Mouse (Mus musculus) hindbrain, embryonic 16.5 days (tissue): ENCODE measurements around the gene Zc3h4. TPM values are rescaled to one million over a fixed set of nuclear protein-coding genes. Genes with fewer than 3 reads are reported as not detected.

ENCODE experiments used
- ATAC-seq: fragments of 200-750 bp; cut with Nextera tagmentation; 2 replicates; pipeline ENCODE4 v1.8.0; 2017; ENCODE audit warnings: moderate TSS enrichment, moderate library complexity
- H3K27ac ChIP-seq: fragments of 300-500 bp; sonication (generic); 2 replicates; pipeline ENCODE4 v1.5.1; 2014; ENCODE audit warnings: low read depth, mild to moderate bottlenecking, control low read depth, low read length, moderate library complexity
- H3K27me3 ChIP-seq: fragments of 300-500 bp; sonication (generic); replicated peaks from 2 replicates; pipeline ENCODE4 v1.6.1; 2014; ENCODE audit warnings: low read length; ENCODE audit not compliant: control insufficient read depth, insufficient read depth
- H3K36me3 ChIP-seq: fragments of 300-500 bp; sonication (generic); 2 replicates; pipeline ENCODE4 v1.6.1; 2014; ENCODE audit warnings: mild to moderate bottlenecking, low read length, moderate library complexity, mixed read lengths; ENCODE audit not compliant: control insufficient read depth, insufficient read depth
- H3K4me1 ChIP-seq: fragments of 300-500 bp; sonication (generic); 2 replicates; pipeline ENCODE4 v1.6.1; 2014; ENCODE audit warnings: low read depth, low read length; ENCODE audit not compliant: control insufficient read depth, insufficient read depth
- H3K4me2 ChIP-seq: fragments of 300-500 bp; sonication (generic); 2 replicates; pipeline ENCODE4 v1.6.1; 2014; ENCODE audit warnings: mild to moderate bottlenecking, low read length, control low read depth, moderate library complexity
- H3K4me3 ChIP-seq: fragments of 300-500 bp; sonication (generic); 2 replicates; pipeline ENCODE4 v1.5.1; 2014; ENCODE audit warnings: mild to moderate bottlenecking, low read length, control low read depth, moderate library complexity
- H3K9ac ChIP-seq: fragments of 300-500 bp; sonication (generic); 2 replicates; pipeline ENCODE4 v1.6.1; 2014; ENCODE audit warnings: low read depth, mild to moderate bottlenecking, control low read depth, low read length, moderate library complexity
- H3K9me3 ChIP-seq: fragments of 300-500 bp; sonication (generic); 2 replicates; pipeline ENCODE4 v1.6.1; 2014; ENCODE audit warnings: mild to moderate bottlenecking, low read length, moderate library complexity; ENCODE audit not compliant: control insufficient read depth
- WGBS: fragments of 180-500 bp; shearing (Covaris S2); extraction: QIAGEN DNeasy Blood & Tissue Kit; methylation state at CpG from one replicate; pipeline ENCODE4 v1.1.7; 2014; 5-methylcytosine and 5-hydroxymethylcytosine counted together
- polyA plus RNA-seq: library from polyadenylated mRNA; unstranded; fragments of >200 nt; fragmentation: Nextera tagmentation; extraction: Ambion mirVana; gene quantifications from 2 replicates; pipeline ENCODE4 v1.2.1, GENCODE M21; 2015

Zc3h4 gene
- polyA plus RNA-seq, 1 experiment from 2014 or later: 11.7 TPM

DNA sequence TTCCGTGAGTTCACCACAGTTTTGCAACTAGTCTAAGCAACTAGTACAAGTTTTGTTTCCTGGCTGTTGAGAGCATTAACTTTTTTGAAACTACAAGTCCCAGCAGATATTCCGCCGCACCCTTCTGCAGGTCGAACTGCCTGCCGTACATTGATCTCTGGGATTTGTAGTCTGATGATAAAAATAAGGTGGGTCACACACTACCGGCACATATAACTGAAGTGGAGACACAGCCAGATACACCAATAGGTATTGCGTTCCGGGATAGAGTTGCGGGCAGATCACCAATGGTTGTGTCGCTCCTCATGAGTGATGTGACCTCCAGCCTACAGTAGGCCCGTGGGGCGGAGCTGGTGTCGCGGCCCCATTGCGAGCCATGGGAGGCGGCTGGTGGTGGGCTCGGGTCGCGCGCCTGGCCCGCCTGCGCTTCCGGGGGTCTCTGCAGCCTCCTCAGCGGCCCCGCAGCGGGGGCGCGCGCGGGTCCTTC is 51.9 kb downstream of the Zc3h4 start, which contains the start of gene Tmem160:
Gene Tmem160, plus strand, starts transcription at position 193 of the 487 bp plus-strand sequence.
- Histone ChIP-seq H3K9me3 (no peaks in the 10 kb centered on the region), H3K4me3 (peak within 1 kb of the TSS; percentile 89), H3K27me3 (no peaks in the 10 kb centered on the region), H3K36me3 (no peaks in the 10 kb centered on the region), H3K4me1 (peaks cover 7% of the 10 kb centered on the region), H3K9ac (peak within 1 kb of the TSS; percentile 84), H3K27ac (peak within 1 kb of the TSS; percentile 79), H3K4me2 (peak within 1 kb of the TSS; percentile 95)
- 1% methylated on average over 20 of the region's 30 CpGs for WGBS
- peak; percentile 98 for ATAC-seq

DNA sequence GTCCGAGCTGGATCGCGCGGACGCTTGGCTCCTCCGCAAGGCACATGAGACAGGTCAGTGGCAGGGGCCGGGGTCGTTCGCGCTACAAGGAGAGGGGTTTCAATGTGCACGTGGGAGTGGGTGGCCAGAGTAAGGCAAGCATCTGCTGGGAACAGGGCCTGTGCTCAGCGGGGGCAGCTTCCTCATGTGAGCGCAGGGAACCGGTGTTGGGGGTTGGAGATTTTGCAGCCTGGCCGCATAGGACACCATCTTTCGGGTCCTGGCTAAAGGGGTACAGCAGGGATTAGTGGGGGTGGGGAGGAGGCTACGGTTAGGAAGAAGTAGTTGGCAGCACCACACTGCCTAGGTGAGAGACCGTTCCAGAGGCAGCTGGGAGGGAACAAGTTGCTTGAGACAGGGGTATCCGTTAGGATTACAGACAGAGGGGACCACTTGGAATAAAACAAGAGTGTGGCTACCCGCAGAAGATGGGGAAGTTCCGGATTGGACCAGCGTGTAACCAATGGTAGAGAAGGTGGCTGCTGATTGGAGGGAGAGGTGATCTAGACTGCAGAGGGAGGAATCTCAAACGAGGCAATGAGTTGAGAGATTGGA is 52.5 kb downstream of the Zc3h4 start:
- peak overlapping the region; percentile 79 for H3K27ac ChIP-seq
- H3K27me3 ChIP-seq: no peaks in the 10 kb centered on the region
- peak; percentile 79 for ATAC-seq
- H3K9ac ChIP-seq: peak overlapping the region; percentile 84
- peak overlapping the region; percentile 95 for H3K4me2 ChIP-seq
- no peaks in the 10 kb centered on the region for H3K9me3 ChIP-seq
- H3K4me1 ChIP-seq: peaks cover 7% of the 10 kb centered on the region
- whole genome bisulfite sequencing: under 1% methylated on average over 23 of the region's 23 CpGs
- no peaks in the 10 kb centered on the region for H3K36me3 ChIP-seq
- H3K4me3 ChIP-seq: peak overlapping the region; percentile 89

DNA sequence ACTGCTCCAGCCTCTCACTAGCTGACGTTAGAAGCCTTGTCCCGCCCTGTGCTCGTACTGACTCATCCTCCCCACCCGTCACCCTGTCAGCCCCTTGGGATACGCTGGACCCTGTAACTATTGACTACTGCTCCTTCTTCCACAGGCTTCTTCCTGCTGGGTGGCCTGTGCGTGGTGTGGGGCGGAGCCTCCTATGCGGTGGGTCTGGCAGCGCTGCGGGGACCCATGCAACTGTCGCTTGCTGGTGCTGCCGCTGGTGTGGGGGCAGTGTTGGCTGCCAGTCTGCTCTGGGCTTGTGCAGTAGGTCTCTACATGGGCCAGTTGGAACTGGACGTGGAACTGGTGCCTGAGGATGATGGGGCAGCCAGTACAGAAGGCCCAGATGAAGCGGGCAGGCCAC is 54.3 kb downstream of the Zc3h4 start:
- WGBS: 96% methylated on average over 14 of the region's 14 CpGs

DNA sequence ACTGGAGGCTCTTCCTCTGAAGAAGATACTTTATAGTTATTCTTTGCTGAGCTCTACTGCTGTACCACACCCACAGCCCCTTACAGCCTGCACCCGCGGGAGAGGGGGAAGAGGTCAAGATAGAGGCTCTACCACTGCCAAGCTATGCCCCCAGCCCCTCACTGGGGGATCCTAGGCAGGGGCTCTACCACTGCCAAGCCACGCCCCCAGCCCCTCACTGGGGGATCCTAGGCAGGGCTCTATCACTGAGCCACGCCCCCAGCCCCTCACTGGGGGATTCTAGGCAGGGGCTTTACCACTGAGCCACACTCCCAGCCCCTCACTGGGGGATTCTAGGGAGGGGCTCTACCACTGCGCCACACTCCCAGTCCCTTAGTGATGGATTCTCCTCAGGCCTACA is 55.6 kb downstream of the Zc3h4 start:
- H3K4me3 ChIP-seq: no peak overlapping the region
- no peak overlapping the region for H3K9ac ChIP-seq
- H3K4me2 ChIP-seq: no peak overlapping the region
- no peaks in the 10 kb centered on the region for H3K9me3 ChIP-seq
- WGBS: 81% methylated on average over 5 of the region's 5 CpGs
- H3K4me1 ChIP-seq: peaks cover 7% of the 10 kb centered on the region
- H3K27me3 ChIP-seq: peaks cover 3% of the 10 kb centered on the region; the same call in 1 of the 2 replicates
- ATAC-seq: no peak
- H3K36me3 ChIP-seq: no peaks in the 10 kb centered on the region
- H3K27ac ChIP-seq: no peak overlapping the region

More for the DNA sequence above, 54.3 kb downstream of the Zc3h4 start:
- Histone ChIP-seq H3K4me3 (no peak overlapping the region), H3K4me1 (peaks cover 7% of the 10 kb centered on the region), H3K36me3 (no peaks in the 10 kb centered on the region), H3K9me3 (no peaks in the 10 kb centered on the region), H3K27ac (no peak overlapping the region), H3K9ac (no peak overlapping the region), H3K27me3 (no peaks in the 10 kb centered on the region), H3K4me2 (no peak overlapping the region)
- ATAC-seq: no peak

DNA sequence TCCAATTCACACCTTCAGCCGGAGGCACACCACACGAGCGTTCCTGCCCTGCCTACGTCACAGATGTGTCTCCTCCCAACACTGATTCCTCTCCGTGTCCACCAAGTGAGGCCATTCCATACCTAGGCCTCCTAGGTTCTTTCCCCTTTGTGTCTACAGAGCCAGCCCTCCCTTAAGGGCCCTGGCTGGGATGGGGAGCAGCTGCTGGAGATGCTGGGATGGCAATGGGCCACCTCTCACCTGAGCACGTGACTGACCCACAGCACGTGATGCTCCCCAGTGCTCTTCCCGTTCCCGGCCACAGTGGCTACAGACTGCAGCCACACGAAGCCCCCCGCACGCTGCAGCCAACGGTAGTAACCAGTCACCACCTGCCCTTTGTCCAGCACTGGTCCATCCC is 59.9 kb downstream of the Zc3h4 start:
- H3K4me1 ChIP-seq: no peaks in the 10 kb centered on the region
- peaks cover 6% of the 10 kb centered on the region; the same call in 1 of the 2 replicates for H3K27me3 ChIP-seq
- 67% methylated on average over 13 of the region's 13 CpGs for WGBS
- H3K27ac ChIP-seq: no peak overlapping the region
- no peak overlapping the region for H3K4me3 ChIP-seq
- ATAC-seq: 0 out of 2 replicates have a peak, but pooled peaks have one; percentile 13
- no peaks in the 10 kb centered on the region for H3K36me3 ChIP-seq
- no peak overlapping the region for H3K4me2 ChIP-seq
- H3K9me3 ChIP-seq: no peaks in the 10 kb centered on the region
- H3K9ac ChIP-seq: no peak overlapping the region

DNA sequence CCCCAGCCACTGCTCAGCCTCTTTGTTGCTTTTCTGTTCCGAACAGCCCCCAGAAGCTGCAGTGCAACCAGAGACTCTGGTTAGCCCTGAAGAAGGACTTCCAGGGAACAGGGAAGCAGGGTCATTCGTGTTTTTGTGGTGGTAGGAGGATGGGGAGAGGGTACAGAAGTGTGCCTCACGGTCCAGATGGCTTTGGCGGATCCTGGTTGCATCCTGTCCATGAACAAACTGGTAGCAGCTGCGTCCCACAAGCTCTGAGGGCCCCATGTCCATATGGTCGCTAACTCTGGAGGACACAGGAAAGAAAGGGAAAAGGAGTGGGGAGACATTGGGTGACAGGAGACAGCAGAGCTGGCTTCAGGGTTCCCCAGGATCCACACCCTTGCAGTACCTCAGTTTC is 60.4 kb downstream of the Zc3h4 start:
- Histone ChIP-seq H3K27me3 (peaks cover 6% of the 10 kb centered on the region; the same call in 1 of the 2 replicates), H3K9ac (no peak overlapping the region), H3K4me3 (no peak overlapping the region), H3K9me3 (no peaks in the 10 kb centered on the region), H3K36me3 (no peaks in the 10 kb centered on the region), H3K4me2 (no peak overlapping the region), H3K27ac (no peak overlapping the region), H3K4me1 (no peaks in the 10 kb centered on the region)
- ATAC-seq: no peak
- 66% methylated on average over 6 of the region's 6 CpGs for WGBS

DNA sequence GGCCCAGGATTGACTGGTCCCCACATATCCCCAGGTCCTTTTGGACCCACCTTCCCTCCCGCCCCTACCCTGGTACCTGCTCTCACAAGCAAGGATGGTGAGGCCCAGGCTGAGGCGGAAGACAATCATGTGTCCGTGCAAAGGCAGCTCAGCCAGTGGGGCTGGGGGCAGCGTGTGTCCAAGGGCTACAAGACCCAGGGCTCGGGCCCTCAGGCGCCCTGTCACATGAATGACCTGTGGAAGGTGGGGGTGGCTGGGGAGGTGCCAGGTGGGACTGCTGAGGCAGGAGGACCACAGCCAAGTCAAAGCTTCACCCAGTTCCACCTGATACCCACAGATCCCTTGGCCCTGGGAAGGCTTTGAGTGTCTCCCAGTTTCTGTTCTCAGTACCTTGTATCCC is 61.0 kb downstream of the Zc3h4 start:
- no peaks in the 10 kb centered on the region for H3K4me1 ChIP-seq
- WGBS: 85% methylated on average over 6 of the region's 6 CpGs

DNA sequence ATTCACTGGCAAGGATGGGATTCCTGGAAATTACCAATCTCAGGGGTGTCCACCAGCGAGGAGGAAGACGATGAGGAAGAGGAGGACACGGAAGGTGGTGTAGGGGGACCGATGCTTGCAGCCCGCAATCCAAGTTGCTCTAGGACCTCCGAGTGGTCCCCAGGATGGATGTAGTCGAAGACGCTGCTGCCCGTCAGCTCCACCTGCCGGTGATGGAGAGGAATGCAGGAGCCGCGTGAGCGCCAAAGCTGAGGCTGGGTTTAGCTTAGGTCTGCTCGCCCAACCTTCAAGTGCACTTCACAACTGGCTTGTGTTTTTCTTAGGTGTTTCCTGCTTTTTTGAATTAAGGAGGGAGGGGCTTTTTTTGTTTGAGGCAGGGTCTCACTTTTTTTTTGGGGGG is 62.5 kb downstream of the Zc3h4 start:
- Histone ChIP-seq H3K36me3 (no peaks in the 10 kb centered on the region), H3K9ac (no peak overlapping the region), H3K4me1 (no peaks in the 10 kb centered on the region), H3K27me3 (peaks cover 6% of the 10 kb centered on the region), H3K9me3 (no peaks in the 10 kb centered on the region), H3K4me3 (no peak overlapping the region), H3K4me2 (no peak overlapping the region), H3K27ac (no peak overlapping the region)
- WGBS: 1% methylated on average over 14 of the region's 14 CpGs
- no peak for ATAC-seq

More for the DNA sequence above, 61.0 kb downstream of the Zc3h4 start:
- no peak for ATAC-seq
- no peak overlapping the region for H3K4me2 ChIP-seq
- H3K9me3 ChIP-seq: no peaks in the 10 kb centered on the region
- no peak overlapping the region for H3K4me3 ChIP-seq
- no peak overlapping the region for H3K9ac ChIP-seq
- H3K27ac ChIP-seq: no peak overlapping the region
- peaks cover 6% of the 10 kb centered on the region; the same call in 1 of the 2 replicates for H3K27me3 ChIP-seq
- H3K36me3 ChIP-seq: no peaks in the 10 kb centered on the region

DNA sequence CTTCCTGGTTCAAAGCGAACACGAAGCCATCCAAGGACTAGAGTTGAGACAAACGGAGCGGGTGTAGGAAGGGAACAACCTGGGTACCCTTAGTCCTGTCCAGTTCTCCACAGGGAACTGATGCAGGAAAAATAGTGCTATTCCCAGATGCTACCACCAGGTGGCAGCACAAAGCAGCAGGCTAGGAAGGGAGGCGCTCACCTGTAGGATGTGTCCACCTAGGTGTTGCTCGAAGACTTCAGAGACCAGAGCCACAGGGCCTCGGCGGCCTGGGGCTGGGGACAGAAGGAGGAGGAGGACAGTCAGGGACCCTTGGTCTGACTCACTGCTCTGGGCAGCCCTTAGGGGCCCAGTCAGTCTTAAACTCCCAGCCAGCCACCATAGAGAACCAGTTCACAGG is 64.5 kb downstream of the Zc3h4 start:
- no peak overlapping the region for H3K9ac ChIP-seq
- no peak overlapping the region for H3K4me2 ChIP-seq
- H3K27me3 ChIP-seq: peaks cover 10% of the 10 kb centered on the region
- H3K36me3 ChIP-seq: no peaks in the 10 kb centered on the region
- H3K27ac ChIP-seq: no peak overlapping the region
- H3K4me1 ChIP-seq: no peaks in the 10 kb centered on the region
- ATAC-seq: peak; percentile 40
- no peaks in the 10 kb centered on the region for H3K9me3 ChIP-seq
- no peak overlapping the region for H3K4me3 ChIP-seq
- 13% methylated on average over 8 of the region's 8 CpGs for WGBS
